Mouse (Mus musculus) lung, postnatal 4 days (tissue): ENCODE measurements around the gene Cluh.

Experiments
- DNase-seq, 2 experiments: peaks; one replicate each; pipeline ENCODE4 v3.0.0; 2021

The Cluh gene

DNA sequence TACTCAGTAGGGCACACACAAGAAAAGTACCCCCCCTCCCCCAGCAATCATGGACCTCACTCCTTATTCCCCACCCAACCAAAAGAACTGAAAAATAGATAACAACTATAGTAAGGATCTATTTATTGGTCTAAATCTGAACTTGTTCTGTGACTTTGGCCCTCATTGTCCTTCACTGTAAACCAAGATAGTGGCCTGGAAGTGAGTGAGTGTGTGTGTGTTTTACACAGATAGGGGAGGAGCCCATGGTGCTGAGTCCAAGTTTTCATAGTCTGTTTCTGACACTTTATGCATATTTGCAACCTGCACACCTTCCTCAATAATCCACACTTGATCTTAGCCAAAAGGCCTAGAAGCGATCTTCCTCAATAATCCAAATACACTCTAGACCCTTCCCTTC lies 619 bp upstream of the Cluh start:
- no peak for DNase-seq

DNA sequence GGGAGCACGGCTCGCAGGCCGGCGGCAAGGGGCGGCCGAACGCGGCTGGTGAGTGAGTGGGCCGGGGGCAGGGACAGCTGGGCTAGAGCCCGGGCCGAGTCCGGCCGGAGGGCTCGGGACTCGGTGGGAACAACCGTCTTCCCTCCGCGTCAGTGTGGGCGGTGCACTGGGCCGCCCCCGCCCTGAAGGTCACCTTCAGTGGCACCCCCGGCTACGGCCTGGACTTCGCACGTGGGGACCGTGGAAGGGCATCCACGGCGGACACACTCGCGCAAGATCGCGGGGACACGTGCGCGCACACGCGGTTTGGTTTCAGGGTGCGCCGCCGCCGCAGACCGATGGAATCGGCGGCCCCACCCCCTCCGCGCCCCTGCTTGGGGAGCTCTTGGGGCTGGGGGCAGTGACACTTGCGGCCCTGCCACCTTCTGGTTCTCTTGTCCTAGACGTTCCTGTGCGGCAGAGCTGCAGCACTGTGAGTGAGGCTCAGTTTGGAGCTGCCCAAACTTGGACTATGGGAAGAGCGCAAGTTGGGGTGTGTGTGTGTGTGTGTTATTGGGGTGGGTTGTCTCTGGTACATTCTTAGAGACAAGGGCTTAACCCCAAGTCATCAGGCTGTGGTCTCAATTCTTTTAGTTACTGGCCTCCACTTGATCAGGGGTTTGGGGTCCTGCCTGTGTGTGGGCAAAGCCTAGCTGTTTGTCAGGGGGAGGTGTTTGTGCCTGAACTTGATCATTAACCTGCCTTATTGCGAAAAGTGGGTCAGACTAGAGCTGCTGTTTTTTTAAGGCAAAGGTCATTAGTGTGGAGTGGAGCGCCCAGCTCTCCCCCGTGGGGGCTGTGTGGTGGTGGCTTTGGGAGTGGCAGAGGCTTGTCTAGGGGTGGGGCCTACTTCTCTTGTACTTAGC lies 604 bp downstream of the Cluh start:
- DNase-seq = peak; percentile 42 to 57

DNA sequence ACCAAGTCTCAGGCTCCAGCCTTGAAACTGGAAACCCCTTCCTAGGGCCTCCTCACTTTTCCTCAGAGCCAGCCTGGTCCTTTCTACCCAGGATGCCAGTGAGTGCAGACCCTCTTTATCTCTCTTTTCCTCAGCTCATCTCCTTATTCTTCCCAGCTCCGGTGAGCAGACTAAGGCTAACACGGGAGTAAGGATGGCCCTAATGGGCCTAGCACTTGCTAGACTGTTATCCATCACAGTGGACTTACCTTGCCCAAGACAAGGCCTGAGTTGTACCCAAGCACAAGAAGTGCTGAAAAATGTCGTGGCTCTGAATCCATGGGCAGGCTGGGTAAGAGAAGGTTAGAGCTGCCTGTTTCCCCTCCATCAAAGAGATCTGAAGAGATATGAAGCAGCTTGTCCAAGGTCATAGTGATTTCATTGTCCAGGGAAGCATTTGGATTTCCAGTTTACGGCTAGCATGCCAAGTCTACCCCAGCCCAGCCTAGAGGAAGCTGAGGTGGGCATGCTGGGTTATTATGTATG lies 1.3 kb downstream of the Cluh start:
- no peak for DNase-seq

DNA sequence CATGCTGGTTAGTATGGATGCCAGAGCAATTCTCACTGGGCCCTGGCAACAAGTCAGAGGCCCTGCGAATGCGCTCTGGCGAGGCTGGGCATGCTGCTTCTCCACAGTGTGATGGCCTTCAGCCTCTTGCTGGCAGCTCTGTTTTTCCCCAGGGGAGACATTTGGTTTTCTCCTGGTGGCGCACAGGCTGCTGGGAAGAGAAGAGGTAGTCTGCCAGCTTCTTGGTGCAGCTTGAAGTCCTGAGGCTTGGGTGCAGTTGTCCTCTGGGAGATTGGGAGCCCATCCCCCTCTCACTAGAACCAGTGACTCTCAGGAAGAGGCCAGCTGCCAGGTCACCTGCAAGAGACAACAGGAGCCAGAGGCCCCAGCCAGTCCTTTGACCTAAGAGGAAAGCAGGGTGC lies 3.5 kb downstream of the Cluh start:
- DNase-seq = no peak

DNA sequence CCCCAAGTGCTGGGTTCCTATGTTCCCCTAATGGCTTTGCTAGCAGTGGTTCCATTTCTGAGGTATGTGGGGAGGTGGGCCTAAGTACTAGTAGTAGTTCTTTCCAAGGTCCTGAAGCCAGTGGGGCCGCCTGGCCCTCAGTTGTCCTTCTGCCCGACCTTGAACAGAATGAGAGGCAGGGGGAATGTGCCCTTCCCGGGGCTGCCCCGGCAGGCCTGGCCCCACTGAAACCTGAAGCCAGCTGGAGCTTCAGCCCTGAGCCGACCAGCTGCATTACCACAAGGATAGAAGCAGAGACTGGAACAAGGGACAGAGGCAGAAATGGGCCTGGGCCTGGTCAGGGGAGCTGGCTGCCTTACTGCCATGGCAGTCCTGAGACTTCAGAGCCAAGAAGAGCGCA lies 4.1 kb downstream of the Cluh start:
- DNase-seq = no peak

DNA sequence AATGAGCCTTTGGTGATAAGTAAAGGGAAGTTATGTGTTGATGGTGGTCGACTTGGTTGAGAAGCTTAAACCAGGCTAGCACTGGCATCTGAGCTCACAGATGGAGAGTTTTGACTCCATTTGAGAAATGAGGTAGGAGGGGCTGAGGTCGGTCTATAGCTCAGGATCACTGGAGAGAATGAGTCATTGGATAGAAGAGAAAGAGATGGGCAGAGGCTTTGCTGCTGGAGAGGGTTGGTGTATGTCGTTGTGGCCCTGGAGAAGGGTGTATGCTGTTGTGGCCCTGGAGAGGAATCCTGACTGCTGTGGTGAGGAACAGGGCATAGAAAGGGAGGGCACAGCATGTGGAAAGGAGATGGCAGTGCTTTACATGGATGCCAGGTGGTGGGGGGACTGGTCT lies 6.6 kb downstream of the Cluh start:
- no peak for DNase-seq

DNA sequence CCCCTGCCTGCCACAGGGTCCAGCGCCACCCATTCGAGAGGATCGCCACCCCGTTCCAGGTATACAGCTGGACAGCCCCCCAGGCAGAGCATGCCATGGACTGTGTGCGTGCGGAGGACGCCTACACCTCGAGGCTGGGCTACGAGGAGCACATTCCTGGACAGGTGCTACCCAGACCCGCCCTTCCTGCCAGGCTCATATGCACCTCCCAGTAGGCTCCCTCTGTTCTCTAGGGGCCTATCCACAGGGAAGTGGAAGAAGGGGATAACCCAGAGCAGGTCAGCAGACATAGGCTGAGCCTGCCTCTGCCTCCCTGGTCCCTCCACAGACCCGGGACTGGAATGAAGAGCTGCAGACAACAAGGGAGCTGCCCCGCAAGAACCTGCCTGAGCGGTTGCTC lies 11.0 kb downstream of the Cluh start:
- DNase-seq = no peak

DNA sequence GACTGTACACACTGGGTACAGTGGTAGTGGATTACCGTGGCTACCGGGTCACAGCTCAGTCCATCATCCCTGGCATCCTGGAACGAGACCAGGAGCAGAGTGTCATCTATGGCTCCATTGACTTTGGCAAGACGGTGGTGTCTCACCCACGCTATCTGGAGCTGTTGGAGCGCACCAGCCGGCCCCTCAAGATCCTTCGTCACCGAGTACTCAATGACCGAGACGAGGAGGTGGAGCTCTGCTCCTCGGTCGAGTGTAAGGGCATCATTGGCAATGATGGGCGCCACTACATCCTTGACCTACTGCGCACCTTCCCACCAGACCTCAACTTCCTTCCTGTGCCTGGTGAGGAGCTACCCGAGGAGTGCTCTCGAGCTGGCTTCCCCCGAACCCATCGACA lies 12.3 kb downstream of the Cluh start:
- DNase-seq = no peak

DNA sequence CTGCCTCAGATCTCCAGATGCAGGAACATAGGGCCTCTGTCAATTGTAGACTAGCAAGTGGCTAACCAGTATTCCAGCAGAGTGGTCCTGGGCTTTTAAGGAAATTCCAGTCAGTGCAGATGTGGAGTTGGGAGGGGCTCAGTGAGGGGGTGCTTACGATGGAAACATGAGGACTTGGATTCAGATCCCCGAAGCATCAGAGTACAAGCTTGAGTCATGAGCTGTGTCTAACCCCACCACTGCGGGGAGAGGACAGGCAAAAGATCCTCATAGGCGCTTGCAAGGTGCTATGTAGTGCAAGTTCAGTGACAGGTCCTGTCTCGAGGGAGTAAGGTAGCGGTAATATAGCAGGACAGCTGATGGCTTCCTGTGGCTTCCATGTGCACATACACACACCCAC lies 12.9 kb downstream of the Cluh start:
- DNase-seq = no peak

DNA sequence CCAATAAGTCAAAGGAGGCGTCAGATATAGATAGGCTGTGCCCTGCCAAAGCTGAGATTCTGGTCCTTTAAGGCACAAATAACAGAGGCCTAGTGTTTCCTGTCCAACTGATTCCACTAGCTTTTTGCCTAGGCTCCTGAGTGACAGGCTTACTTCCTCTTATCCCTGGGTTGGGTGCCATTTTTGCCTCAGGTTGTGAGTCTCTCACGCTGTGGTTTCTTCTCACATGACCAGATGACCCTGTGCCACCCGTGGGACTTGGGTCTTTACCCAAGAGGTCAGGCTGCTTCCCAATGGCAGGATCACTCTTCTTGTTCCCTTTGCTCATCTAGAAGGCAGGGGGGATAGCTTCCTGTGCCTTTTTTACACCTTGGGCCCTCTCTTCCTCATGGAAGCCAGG lies 15.0 kb downstream of the Cluh start:
- no peak for DNase-seq

DNA sequence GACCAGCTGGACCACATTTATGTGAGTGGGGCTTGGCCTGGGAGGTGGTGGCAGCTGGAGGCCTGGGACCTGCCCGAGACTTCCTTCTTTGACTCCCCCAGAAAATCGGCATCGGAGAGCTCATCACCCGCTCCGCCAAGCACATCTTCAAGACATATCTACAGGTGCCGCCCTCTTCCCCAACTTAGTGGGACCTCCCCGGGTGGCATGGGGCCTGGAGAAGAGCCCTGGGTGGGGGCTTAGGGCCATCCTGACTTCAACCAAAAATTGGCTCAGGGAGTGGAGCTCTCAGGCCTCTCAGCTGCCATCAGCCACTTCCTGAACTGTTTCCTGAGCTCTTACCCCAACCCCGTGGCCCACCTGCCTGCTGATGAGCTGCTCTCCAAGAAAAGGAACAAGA lies 15.6 kb downstream of the Cluh start:
- DNase-seq = no peak

DNA sequence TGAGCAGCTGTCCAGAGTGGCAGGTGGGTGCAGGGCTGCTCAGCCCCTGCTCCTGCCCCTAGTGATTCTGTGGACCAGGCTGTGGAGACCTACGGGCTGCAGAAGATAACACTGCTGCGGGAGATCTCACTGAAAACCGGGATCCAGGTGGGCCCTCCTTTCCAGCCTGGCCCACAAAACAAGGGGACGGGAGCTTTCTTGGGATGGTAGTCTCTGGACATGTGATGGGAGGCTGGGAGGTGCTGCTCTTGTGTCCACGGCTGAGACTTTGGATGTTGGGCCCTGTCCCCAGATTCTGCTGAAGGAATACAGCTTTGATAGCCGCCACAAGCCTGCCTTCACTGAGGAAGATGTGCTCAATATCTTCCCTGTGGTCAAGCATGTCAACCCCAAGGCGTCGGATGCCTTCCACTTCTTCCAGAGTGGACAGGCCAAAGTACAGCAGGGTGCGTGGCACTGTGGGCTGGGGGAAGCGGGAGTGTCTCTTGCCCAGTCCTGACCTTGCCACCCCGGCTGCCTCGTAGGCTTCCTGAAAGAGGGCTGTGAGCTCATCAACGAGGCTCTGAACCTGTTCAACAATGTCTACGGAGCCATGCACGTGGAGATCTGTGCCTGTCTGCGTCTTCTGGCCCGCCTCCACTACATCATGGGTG lies 16.5 kb downstream of the Cluh start:
- DNase-seq = no peak

DNA sequence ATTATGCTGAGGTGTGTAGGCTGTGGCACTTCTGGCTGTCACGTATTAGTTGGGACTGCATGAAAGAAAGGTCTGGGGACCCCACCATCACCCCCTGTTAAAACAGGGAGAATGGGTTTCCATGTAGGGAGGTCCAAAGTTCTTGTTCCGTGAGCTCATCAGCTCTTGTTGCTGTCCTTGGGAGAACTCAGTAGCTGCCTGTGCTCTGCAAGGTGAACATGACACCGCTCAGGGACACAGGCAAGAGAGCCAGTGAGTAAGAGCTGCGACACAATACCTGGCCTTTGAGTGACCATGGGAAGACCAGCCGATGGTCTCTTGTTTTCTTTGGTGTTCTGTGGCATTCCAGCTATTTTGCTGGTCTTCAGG lies 17.0 kb downstream of the Cluh start:
- DNase-seq = no peak

DNA sequence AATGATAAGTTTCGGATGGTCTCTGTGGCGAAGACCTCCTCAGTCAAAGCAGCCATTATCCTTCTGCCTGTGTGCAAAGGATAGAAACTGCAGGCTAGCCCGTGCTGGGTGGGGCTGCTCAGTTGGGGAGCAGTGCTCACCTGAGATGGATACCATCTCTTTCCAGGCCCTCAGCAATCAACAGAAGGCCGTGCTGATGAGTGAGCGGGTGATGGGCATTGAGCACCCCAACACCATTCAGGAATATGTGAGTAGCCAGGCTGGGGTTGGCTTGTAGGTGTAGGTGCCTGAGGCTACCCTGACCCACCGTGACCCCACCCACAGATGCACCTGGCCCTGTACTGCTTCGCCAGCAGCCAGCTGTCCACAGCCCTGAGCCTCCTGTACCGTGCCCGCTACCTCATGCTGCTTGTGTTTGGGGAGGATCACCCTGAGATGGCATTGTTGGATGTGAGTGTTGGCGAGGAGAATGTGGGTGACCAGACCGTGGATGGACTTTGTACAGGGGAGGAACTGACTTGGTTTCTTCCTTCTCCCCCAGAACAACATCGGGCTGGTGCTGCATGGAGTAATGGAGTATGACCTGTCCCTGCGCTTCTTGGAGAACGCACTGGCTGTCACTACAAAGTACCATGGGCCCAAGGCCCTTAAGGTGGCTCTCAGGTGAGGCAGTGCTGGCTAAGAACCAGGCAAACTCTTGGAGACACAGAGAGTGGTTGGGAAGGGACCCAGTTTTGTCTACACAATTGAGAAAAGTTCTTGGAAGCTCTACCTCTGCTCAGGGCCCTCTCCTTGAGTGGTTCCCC lies 17.7 kb downstream of the Cluh start:
- DNase-seq = no peak

DNA sequence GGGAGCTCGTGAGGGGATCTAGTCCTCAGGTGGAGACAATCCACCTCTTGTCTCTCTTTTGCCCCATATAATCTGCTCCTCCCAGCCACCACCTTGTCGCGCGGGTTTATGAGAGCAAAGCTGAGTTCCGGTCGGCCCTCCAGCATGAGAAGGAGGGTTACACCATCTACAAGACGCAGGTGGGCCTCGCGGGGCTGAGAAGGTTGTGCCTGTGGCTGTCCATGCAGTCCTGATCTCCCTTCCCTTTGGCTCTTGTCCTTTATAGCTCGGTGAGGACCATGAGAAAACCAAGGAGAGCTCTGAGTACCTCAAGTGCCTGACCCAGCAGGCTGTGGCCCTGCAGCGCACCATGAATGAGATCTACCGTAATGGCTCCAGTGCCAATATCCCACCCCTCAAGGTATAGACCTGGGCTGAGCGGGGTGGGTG lies 18.3 kb downstream of the Cluh start:
- no peak for DNase-seq

DNA sequence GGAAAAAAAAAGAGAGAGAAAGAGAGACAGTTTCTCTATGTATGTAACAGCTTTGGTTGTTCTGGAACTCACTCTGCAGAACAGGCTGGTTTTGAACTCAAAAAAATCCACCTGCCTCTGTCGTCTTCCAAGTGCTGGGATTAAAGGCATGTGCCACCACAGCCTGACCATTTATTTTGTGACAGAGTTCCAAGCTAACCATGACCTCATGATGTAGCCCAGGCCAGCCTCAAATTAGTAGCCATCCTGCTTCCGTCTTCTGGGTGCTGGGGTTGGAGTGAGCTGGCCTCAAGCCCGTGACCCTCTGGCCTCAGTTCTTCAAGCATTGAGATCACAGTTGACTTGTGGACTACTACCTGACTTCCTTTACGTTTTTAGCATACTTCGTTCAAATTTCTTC lies 19.2 kb downstream of the Cluh start:
- DNase-seq = no peak

DNA sequence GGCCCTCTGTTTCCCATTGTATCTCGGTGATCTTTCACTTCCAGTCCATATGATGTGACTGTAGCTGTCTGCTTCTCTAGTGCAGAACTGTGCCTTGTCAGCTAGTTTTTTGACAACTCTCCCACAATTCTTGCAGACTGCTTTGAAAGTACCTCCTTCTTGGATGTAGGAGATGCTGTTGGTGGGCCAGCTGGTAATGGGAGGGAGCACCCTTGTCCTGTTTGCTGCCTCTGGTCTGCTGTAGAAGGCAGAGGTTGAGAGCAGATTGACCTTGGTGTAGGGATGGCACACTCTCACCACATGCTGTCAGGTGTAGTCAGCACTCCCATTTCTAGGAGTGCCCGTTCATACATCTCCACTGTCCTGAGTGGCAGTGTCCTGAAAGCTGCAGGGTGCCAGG lies 19.7 kb downstream of the Cluh start:
- no peak for DNase-seq

DNA sequence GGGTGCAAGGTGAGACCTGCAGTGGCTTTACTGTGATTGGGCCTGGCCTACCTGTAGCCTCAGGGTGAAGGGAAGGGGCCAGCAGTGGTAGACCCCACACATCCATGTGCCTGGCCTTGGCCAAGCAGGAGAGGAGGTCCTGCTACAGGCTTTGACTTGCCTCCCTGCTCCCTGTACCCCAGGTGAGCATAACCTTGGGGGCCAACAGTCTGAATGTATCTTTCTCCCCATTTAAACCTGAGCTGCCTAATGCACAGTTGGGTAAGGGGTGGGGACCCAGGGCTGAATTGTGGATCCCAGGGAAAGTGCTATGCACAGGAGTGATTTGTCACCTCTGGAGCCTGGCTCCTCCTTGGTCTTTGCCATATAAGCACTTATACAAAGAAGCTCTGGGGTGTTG lies 20.9 kb downstream of the Cluh start:
- DNase-seq = no peak

DNA sequence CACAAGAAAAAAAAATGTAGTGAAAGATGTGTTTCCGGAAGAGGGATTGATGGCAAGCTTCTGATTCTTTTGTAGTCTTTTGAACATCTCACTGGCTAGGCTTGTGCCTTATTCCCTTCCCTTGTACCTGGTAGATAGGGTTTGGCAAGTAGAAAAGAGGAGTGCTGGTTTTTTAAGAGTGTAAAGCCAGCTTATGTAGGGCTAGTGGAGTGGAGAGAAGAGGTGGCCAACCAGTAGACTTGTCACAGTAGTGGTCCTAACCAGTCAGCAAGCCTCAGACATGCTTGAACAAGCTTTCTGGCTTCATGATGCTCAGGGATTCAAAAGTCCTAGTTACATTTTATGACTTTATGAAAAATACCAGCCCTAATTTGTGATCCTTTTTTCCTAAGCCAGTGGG lies 21.7 kb downstream of the Cluh start:
- DNase-seq = no peak

DNA sequence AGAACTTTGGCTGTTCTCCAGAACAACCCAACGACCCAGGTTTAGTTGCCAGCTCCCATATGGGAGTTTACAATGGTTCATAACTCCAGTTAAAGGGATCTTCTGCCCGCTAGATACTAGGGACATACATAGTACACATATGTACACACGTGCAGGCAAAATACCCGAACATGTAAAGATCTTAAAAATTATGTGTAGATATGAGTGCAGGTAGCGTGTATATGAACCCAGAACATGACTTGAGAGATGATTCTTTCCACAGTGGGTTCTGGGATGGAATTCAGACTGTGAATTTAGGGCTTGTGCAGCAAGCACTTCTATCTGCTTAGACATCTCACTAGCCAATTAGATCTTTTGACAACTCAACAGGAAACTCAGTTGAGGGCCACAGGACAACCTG lies 22.5 kb downstream of the Cluh start:
- no peak for DNase-seq

DNA sequence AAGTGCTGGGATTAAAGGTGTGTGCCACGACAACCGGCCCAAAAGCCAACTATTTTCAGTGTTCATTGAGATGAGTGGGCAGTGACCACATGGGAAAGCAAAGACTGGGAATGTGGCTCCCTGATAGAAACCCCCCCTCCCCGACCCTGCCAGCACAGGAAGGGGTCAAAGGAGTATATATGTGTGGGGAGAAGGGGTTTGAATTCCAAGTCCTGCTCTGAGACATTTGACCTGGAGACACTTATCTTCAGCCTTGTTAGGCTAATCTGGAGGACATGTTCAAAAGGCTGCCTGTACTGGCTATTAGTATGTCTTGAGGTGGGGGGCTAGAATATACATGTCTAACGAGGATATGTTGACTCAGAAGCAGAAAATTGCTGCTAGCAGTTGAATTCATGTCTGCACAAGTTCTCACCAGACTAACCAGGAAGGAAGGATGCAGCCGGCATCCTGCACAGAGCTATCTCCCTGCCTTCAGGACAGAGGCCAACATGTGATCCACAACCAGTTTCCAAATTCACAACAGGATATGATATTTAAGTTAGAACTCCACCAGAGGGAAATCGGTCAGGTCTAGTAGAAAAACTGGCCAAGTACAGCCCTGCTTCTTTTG lies 23.7 kb downstream of the Cluh start:
- peak in 1 of 2 experiments; percentile 7 for DNase-seq

DNA sequence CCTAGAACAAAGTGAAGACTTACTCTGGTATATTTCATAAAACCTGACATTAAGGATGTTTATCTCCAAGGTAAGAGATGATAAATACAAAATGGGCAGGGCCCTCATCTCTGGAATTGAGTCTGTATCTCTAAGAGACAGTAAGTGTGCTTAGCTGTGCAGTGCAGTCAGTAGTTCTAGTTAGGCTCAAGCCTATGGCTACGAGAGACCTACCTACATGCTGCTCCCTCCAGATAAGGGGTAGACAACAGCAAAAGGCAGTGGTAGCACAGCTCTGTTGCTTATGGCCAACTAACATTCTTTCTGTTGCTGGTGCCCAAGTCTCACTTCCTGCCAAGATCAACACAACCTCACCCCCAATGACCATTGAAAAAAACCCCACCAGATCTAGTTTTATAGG lies 24.3 kb downstream of the Cluh start:
- no peak for DNase-seq

DNA sequence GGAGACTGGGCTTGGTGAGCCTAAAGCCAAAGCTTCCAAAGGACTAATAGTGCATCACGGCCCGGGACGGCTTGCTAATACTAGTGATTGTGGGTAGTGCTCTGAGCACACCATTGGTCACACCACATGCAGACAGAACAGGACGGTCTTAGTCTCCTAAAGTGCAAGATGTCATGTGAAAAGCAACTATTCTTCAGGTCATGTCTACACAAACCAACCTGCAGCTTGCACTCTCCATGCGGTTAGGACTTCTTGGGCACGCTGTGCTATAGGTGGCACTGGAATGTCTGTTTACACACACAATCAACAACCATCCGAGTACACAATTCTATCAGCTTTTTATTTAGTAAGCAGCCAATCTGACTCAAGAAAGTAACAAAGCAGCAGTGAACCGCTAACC lies 25.4 kb downstream of the Cluh start:
- no peak for DNase-seq
